Mouse (Mus musculus) liver, postnatal 0 days (tissue): ENCODE measurements at regions not wholly inside any gene's neighbourhood (a gene's known extent, or its start where the extent isn't known, plus 50 kb on each side); places are given as distances from the start of the nearest gene placed in this dataset.

Source experiments
- CTCF ChIP-seq: sonication (generic); IDR thresholded peaks from 2 replicates; pipeline ENCODE4 v1.5.1; 2016; ENCODE audit warnings: antibody characterized with exemption, low read depth
- EP300 ChIP-seq: IDR thresholded peaks from 2 replicates; pipeline ENCODE4 v1.6.1; 2016; ENCODE audit warnings: antibody characterized with exemption, low read depth, mild to moderate bottlenecking

- TF ChIP-seq CTCF (no peak), EP300 (no peak)
Observed at GRCm38 (mm10) chr19:26973773-26974548, 88.3 kb downstream of the Gm815 start.
